Mouse (Mus musculus): ENCODE measurements around the gene Atpif1. TPM values are rescaled to one million over a fixed set of nuclear protein-coding genes. Genes with fewer than 3 reads are reported as not detected.

The Atpif1 gene
- polyA plus RNA-seq, 1 experiment from 2014 or later, result 1,262 TPM

Other genes starting within 250 kb of the Atpif1 start
- gene Rab42, start 230.3 kb downstream of the Atpif1 start, polyA plus RNA-seq (2014; fragmentation: Nextera tagmentation; extraction: Ambion mirVana), result 0.57 and 1.8 TPM in 2 replicates
- gene Trnau1ap, start 204.1 kb downstream of the Atpif1 start, polyA plus RNA-seq (2014; fragmentation: Nextera tagmentation; extraction: Ambion mirVana), result 72.0 and 81.8 TPM in 2 replicates
- 28.1 and 28.2 TPM in 2 replicates for gene Rcc1, start 180.1 kb downstream of the Atpif1 start, polyA plus RNA-seq (2014; fragmentation: Nextera tagmentation; extraction: Ambion mirVana)
- gene Phactr4, start 111.2 kb downstream of the Atpif1 start, polyA plus RNA-seq (2014; fragmentation: Nextera tagmentation; extraction: Ambion mirVana), result 24.5 and 29.1 TPM in 2 replicates
- 12.4 and 17.4 TPM in 2 replicates for gene Med18, start 69.7 kb downstream of the Atpif1 start, polyA plus RNA-seq (2014; fragmentation: Nextera tagmentation; extraction: Ambion mirVana)
- gene Sesn2, start 23.2 kb downstream of the Atpif1 start, polyA plus RNA-seq (2014; fragmentation: Nextera tagmentation; extraction: Ambion mirVana), result 4.1 and 6.2 TPM in 2 replicates
- gene Dnajc8, start 1.9 kb upstream of the Atpif1 start, polyA plus RNA-seq (2014; fragmentation: Nextera tagmentation; extraction: Ambion mirVana), result 157 and 162 TPM in 2 replicates
- 0.23 and 0.40 TPM in 2 replicates for gene Ptafr, start 30.4 kb upstream of the Atpif1 start, polyA plus RNA-seq (2014; fragmentation: Nextera tagmentation; extraction: Ambion mirVana)
- gene Eya3, start 105.3 kb upstream of the Atpif1 start, polyA plus RNA-seq (2014; fragmentation: Nextera tagmentation; extraction: Ambion mirVana), result 21.5 and 24.4 TPM in 2 replicates
- gene Xkr8, start 198.9 kb upstream of the Atpif1 start, polyA plus RNA-seq (2014; fragmentation: Nextera tagmentation; extraction: Ambion mirVana), result 6.1 and 7.2 TPM in 2 replicates
- gene Smpdl3b, start 223.6 kb upstream of the Atpif1 start, polyA plus RNA-seq (2014; fragmentation: Nextera tagmentation; extraction: Ambion mirVana), result 6.3 and 8.6 TPM in 2 replicates
- 94.8 and 95.1 TPM in 2 replicates for gene Rpa2, start 234.7 kb upstream of the Atpif1 start, polyA plus RNA-seq (2014; fragmentation: Nextera tagmentation; extraction: Ambion mirVana)